Mouse (Mus musculus): Measurements from ENCODE around the gene Ankrd27.

Ankrd27 gene

DNA sequence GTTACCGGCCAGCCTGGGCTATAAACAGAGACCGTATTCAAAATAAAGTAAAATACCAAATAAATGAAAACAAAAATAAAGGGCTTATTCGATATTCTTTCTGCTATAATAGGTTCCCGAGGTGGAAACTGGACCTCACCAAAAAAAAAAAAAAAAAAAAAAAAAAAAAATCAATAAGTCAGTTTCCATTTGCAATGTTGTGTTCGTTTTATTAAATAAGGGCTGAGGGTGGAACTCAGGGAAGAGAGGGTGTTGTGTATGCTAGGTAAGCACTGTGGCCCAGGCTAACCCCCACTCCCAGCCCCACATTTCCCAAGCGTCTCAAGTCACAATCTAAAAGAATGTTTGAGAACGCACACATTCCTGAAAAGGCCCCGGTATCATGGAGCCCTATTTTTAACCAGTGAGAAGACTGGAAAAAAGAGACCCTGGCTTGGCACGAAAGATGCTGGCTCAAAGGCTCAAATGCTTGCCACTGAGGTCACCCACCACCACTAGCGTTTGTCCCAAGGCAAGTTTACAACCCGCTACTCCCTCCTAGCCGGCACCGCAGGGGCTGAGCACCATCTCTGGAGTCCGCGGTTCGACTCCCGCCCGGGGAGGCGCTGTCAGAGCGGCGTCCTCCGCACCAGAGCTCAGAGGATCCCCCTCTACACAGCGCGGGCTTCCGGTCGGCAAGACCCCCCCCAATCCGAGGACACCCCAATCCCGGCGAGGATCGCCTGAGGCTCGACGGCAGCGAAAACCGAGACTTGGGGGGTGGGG, 60.5 kb downstream of the Ankrd27 start:
- DNase-seq: peak; percentile 42

DNA sequence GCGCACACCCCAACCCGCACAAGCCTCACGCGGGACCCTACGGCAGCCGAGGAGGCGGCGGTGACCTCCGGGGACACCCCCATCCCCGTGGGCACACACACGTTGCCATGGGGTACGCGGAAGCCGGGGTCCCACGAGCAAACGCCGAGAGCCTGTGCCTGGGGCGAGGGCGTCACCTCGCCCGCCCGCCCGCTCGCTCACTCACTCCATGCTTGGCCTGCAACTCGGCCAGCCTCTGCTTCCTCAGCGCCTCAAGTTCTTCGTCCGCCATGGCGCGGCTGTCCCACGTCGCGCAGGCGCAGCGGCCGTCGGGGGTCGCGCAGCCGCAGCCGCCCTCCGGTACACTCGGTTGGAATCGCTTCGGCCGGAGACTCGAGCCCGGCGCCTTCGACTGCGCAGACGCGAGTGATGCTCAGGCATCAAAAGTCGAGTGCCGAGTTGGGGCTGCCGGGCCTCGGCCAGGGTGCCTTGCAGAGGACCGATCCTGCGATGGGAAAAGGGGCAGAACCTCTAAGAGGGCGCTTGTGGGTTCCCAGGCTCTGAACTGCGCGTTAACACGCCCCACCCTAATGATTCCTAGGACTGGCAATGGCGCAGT, 61.2 kb downstream of the Ankrd27 start, which contains the start of gene Pdcd5:
Pdcd5 (minus strand) TSS at position 421 of the 598 bp plus-strand sequence.
- peak; percentile 98 for DNase-seq

DNA sequence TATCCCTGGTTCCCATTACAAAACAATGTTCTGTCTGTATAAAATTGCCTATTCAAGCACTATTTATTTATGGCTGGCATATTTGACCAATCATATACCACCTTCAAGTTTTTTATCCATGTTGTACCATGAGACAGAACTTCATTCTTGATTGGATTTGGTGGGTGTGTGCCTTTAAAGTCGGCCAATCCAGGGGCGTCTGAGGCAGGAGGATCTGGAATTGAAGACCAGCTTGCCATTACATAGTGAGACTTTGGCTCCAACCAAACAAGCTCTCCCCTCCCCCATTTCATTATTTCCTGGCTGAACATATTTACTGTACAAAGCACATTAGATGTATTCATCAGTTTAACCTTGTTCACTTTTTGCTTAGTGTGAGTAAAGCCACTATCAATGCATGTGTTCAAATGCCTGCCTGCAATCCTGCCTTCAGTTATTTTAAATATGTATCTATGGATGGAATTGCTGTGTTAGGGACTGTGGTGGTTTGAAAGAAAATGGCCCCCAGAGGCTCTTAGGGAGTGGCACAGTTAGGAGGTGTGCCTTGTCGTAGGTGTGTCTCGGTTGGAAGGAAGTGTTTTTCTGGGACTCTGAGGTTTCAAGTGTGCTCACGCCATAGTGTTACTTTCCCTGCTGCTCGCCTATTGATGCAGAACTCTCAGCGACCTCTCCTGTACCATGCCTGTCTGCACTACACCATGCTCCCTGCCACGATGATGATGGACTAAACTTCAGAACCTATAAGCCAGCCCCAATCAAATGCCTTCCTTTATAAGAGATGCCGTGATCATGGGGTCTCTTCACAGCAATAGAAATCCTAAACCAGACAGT, 62.4 kb downstream of the Ankrd27 start:
- DNase-seq: no peak

DNA sequence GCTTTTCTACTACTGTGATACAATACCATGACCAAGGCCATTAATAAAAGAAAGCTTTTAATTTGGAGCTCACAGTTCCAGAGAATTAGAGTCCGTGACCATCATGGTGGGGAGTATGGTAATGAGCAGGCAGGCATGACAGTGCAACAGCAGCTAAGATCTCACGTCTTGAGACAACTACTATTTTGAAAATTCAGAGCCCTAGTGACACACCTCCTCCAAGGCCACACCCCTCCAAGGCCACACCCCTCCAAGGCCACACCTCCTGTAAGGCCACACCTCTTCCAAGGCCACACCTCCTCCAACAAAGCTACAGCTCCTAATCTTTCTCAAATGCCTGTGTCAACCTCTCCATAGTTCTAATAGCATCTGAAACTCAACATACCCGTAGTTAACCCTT, 63.0 kb downstream of the Ankrd27 start:
- peak; percentile 64 for DNase-seq

DNA sequence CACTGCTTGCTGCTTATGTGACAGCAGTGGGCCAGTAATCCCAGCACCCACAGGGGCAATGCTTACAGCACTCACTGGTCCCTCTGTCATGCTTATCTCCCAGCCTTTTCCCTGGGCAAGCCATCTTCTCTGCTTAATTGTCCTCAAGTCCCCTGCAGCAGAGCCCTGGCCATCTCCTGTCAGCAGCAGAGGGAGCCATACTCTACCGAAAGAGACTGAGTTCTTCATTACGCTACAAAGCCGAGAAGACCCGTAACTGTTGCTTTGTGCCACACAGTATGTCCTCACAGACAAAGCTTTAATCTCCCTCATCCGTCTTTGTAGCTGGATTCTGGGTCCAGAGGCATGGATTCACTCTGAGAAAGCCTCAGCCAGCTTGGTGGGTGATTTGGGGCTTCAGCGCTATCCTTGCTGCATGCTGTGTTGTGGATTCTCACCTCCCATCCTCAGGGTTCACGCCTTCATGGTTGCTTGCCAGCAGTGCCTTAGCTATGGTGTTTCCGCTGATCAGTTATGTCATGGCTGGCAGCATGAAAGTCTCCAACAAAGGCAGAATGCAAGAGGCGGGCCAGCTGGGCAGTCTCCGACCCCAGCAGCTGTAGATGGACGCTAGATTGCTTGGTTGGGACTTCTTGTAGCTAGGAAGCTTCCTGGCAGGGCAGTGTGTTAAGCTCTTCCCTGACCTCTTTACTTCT, 64.8 kb downstream of the Ankrd27 start:
- DNase-seq: no peak

DNA sequence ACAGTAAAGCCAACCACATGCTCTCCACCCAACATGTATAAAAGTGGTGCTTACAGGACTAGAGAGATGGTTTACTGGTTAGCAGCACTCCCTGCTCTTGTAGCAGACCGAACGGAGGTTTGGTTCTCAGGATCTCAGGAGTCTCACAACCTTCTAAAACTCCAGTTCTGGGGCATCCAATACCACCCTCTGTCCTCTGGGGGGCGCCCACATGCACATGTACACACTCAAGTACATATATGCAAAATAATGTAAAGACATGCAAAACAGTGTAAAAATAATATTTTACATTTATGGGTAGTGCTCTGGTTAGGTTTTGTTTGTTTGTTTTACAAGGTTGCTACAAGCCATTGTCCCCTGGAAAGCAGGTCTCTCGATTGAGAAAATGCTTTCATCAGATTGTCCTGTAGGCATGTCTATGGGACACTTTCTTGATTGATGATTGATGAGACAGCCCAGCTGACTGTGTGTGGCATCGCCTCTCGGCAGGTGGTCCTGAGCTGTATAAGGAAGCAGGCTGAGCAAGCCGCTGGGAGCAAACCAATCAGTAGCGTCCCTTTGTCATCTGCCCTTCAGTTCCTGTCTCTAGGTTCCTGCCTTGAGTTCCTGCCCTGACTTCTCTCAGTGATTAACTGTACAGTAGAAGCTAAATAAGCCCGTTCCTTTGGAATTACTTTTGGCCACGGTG, 65.7 kb downstream of the Ankrd27 start:
- DNase-seq: no peak

DNA sequence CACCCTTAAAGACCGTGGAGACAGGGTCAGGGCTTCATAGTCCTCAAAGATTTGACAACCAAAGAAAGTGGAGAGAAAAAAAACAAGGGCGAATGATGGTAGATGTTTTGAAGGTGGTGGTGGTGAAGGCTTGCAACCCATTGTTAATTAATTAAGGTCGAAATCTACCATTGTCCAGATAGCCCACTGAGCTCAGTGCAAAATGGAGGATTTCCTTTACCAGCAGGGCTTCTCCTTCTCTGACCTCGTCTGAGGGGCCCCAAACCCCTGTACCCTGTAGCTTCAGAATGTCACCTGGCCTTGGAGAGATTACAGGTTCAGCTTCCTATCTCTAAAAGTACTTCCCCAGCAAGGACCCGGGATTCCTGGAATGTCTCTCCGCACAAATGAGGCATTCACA, 71.8 kb downstream of the Ankrd27 start:
- no peak for DNase-seq

DNA sequence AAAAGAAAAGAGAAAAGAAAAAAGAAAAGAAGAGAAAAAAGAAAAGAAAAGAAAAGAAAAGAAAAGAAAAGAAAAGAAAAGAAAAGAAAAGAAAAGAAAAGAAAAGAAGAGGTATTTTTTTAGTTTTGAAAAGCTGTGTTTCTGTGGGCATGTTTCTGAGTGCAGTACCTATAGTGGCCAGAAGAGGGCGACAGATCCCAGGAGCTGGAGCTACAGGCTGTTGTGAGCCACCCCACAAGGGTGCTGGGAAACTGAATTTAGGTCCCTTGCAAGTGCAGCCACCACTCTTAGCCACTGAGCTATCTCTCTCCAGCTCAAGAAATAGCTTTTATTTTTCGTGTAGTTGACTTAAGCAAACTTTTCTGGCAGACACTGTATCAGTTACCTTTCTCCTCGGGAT, 73.1 kb downstream of the Ankrd27 start:
- DNase-seq: peak; percentile 14

DNA sequence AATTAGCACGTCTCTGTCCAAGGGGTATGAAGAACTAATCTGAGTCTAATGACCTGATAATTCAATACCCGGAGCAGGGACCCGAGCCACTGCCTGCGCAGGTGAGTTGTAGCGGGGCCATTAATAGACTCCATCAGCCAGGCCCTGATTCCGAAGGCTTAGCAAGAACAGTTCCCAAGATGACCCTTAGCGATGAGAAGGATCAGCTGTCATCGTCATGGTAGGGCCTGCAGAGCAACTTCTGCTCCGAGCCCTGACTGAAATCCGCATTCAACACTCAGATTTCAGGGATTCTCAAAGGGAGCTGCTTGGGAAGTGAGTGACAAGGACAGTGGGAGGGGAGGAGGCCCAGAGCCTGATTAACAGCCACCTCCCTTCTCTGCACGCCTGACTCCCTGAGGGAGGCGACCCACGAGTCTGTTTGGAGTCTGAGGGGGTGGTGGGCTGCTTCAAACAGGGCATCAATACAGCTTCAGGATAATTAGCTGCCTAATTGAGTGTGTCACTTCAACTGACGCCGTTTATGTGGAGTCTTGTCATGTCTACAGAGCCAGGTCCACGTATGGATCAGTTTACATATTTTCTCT, 77.8 kb downstream of the Ankrd27 start:
- no peak for DNase-seq

DNA sequence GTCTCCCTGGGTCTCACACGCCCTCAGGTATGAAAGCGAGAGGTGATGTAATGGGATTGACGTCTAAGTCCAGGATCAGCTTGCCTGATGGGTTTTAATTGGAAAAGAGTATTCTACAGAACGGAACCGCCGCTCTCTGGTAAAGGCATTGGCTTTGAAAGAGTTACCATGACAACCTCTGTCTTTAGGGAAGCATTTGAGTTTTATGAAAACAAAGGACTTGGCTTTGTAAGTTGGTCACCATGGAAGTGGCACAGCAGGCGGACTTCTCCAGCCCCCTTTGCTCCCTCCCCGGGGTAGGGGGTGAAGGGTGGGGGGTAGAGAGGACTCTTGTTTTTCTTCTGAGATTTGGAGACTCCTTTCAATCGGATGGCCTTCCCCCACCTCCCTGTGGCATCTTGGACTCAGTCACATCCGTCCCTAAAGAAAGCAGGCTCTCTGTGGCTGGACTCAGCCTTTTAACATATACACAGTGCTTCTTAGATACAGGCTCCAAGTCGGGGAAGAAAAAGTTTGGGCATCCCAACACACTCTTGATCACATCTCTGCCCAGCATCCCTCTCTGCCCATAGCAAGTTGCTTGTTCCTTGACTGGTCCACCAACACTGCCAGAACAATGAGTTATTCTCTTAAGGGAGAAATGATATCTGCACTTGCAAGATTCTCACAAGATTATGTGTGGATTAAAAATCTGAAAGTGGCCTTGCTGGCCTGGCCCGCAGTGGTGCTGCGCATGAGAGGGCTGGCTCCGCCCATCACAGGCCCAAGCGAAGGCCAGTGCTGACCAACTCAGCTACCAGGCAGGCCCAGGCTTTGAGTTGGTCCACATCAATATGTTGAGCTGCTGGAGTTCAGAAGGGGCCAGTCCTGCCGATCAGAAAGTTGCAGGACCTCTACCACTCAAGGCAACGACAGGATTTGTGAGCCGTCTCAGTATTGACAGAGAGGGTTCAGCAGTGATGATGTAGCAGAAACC, 82.3 kb downstream of the Ankrd27 start:
- no peak for DNase-seq

DNA sequence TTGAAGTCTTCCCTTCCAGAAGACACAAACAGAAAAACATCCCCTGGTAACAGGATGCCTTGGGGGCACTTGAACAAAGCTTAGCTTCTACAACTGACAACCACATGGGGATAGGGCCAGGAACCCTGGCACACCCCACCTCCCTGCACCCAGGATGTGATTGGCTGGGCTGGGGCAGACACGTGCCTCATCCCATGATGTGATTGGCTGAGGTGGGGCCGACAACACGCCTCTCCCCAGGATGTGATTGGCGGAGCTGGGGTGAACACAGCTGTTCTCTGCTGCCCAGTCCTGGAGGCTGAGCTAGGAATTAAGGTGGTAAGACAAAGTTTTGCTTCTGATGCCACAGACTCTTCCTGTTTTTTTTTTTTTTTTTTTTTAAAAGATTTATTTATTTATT, 92.9 kb downstream of the Ankrd27 start:
- no peak for DNase-seq

DNA sequence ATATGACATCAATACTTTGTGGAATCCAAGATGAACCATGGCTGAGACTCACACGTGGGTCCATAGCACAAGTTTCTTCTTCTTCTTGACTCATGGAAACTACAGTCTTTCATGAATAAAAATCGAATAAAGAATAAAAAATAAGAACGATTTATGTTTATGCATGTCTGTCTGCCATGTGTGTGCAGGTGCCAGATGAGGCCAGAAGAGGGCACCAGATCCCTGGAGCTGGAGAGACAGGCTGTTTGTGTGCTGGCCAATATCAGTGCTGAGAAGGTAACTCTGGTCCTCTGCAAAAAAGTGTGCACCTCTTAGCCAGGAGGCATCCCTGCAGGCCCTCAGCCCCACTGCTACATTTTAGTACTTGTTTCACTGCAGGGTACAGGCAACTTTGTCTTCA, 95.5 kb downstream of the Ankrd27 start:
- DNase-seq: no peak

DNA sequence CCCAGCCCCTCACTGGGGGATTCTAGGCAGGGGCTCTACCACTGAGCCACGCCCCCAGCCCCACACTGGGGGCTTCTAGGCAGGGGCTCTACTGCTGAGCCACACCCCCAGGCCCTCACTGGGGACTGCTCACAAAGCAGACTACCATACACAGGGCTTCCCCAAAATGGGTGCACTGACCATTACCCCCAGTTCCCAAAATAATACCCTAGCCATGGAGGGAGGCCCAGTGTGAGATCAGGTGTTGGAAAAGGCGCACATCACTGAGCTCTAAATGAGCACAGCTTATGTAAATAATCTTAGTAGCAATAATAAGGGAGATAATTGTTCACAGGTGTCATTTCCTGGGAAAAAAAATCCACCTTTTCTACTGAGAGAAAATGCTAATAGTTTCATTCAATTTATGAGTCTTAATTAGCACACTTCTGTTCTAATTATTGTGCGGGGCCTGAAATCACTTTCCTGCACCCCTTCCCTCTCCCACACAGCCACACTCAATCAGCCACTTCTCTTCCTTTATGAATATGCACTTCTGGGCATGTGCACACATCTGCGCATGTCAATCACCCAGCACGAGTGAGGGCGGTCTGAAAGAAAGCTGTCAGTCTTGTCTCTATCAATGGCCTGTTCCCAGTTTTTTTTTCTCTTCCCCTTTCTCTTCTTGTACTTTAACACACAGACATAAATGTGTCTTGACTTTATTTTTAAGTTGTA, 97.5 kb downstream of the Ankrd27 start:
- no peak for DNase-seq

DNA sequence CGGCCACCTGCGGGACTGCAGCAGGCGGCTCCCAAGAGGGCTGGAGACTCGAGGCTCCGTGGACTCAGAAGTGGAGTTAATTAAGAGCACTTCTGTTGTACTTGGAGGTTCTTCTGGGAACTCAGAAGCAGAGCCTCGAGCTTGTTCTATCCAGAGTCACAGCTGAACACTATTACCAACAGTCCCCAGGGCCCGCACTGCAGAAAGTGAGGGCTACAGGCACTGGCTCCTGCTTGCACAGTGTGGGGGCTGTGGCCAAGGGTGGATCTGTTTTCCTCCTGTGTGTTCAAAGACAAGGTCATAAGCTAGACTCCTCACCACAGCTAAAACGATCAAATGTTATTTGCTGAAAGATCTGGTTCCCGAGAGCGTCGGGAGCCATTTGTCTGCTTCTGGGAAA, 100.2 kb downstream of the Ankrd27 start:
- DNase-seq: no peak

DNA sequence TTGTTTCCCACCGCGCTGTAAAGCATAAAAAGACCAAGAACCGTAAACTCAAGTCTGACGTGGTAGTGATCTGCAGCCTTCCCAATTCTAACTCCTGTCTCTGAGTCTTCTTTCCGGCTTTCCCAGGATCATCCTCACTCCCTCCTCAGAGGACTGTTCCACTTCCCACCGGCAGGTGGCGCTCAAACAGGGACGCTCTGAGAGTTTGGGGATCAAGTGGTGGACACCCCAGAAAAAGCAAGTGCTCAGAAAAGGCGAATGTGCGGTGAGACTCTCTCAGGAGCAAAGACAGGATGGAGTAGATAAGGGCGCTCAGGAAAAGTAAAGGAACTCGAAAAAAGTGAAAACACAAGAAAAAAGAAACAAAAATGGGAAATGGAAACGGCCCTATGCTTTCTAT, 100.7 kb downstream of the Ankrd27 start:
- peak; percentile 64 for DNase-seq

DNA sequence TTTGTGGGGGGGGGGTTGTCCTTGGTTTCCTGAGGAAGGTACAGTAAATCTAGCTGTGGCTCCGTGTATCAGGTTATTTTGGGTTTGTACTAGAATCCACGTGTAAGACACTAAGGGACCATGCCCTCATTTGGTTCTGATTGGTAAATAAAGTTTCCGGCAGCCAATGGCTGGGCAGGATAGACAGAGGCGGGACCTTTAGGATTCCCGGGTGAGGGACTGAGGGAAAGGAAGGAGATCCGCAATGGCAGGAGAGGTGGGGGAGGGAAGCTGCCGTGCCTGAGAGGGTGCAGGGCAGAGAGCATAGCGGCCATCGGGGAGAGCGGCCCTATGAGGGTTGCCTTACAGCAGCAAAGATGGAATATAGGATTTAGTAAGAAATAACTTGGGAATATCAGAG, 101.2 kb downstream of the Ankrd27 start:
- peak; percentile 60 for DNase-seq

DNA sequence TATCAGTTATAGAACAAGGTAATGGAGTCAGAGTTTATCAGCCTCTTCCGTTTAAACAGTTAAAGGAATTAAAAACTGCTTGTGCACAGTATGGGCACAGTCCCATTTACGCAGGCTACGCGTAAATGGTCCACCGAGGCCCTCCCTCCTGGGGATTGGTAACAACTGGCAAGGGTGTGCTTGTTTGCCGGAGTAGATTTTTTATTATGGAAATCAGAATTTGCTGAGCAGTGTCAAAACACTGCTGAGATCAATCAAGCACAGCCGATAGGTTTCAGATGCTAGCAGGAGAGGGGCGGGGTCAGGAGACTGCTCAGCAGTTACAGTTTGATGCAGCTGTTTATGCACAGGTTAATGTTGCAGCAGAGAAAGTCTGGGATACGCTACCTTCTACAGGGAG, 102.2 kb downstream of the Ankrd27 start:
- no peak for DNase-seq

Data from kidney, postnatal 14 days (tissue).